ENCODE assay signal across 21 mouse cellular contexts in genomic region chr9:114110268-114110667, GRCm38 (mm10). TPM values are rescaled to one million over a fixed set of nuclear protein-coding genes. Genes with fewer than 3 reads are reported as not detected.
DNase-seq lines count a peak whose midpoint lies in the region; ATAC-seq and TF ChIP-seq lines count a peak whose summit lies in the region.
"Had no signal": no experiment of that assay in that cellular context is flagged by ENCODE, and none has a peak within 500 bp of the region (broad histone marks: within the 10 kb centered on the region; RNA-seq: fewer than 3 reads in every experiment).

No protein-coding gene starts in this region.

- H3K4me1 ChIP-seq in forebrain, embryonic 13.5 days, result no peaks in the 10 kb centered on the region
- no peaks in the 10 kb centered on the region for H3K4me1 ChIP-seq in forebrain, embryonic 11.5 days (replicated peaks; ENCODE audit: control insufficient read depth, insufficient read depth, low read length)
- H3K4me1 ChIP-seq in cerebellum, adult 2 months (ENCODE audit: control insufficient read depth, insufficient read depth, low read length), result peaks cover 5% of the 10 kb centered on the region; the same call in 1 of the 2 replicates
- H3K4me1 ChIP-seq: embryonic facial prominence, embryonic 10.5 days; heart, embryonic 12.5 days; intestine, embryonic 15.5 days had no signal

- H3K9me3 ChIP-seq in forebrain, embryonic 13.5 days (replicated peaks), result no peaks in the 10 kb centered on the region
- H3K9me3 ChIP-seq in forebrain, embryonic 11.5 days (ENCODE audit: control insufficient read depth, low read length), result no peaks in the 10 kb centered on the region
- H3K9me3 ChIP-seq: embryonic facial prominence, embryonic 10.5 days; heart, embryonic 12.5 days; intestine, embryonic 15.5 days had no signal

- no peak for TF ChIP-seq CTCF in cerebellum, adult 2 months (IDR thresholded peaks at IDR 0.05; ENCODE audit: borderline replicate concordance, insufficient read depth, low read depth, low read length)

- no peak for DNase-seq in forebrain, embryonic 11.5 days (ENCODE audit: low spot score)
- DNase-seq in 3T3-L1 (ENCODE audit: low read depth, low spot score), result peak; percentile 60
- DNase-seq in cerebellum, adult 2 months, result peak; percentile 48 to 55
- peak; percentile 45 to 47 for DNase-seq in cerebellum, postnatal 36 days
- no peak for DNase-seq in urinary bladder, postnatal 25 days (ENCODE audit: low spot score)
- DNase-seq in lung, postnatal 14 days, result no peak
- DNase-seq: gastrocnemius, adult 2 months; heart, postnatal 14 days; layer of hippocampus, postnatal 36 days; lung, embryonic 14.5 days; lung, postnatal 4 days; right cerebral cortex, postnatal 14 days; spleen, adult 18-20 months; thymus, postnatal 4 days had no signal

- H3K27ac ChIP-seq in forebrain, embryonic 13.5 days, result no peak overlapping the region
- no peak overlapping the region for H3K27ac ChIP-seq in forebrain, embryonic 11.5 days (ENCODE audit: low read depth, low read length)
- no peak overlapping the region for H3K27ac ChIP-seq in cerebellum, adult 2 months (ENCODE audit: insufficient read depth, low read length)
- H3K27ac ChIP-seq: embryonic facial prominence, embryonic 10.5 days; gastrocnemius, adult 2 months; hindbrain, embryonic 14.5 days; intestine, embryonic 15.5 days had no signal

- peak; percentile 48; the same call in 1 of the 2 replicates for ATAC-seq in forebrain, embryonic 13.5 days
- no peak for ATAC-seq in forebrain, embryonic 11.5 days (replicated peaks; ENCODE audit: low FRiP score)
- ATAC-seq: intestine, embryonic 15.5 days; midbrain, embryonic 16.5 days had no signal

- no peak overlapping the region for H3K4me2 ChIP-seq in forebrain, embryonic 13.5 days
- H3K4me2 ChIP-seq in forebrain, embryonic 11.5 days (ENCODE audit: low read depth, low read length, severe bottlenecking), result no peak overlapping the region
- H3K4me2 ChIP-seq: heart, embryonic 12.5 days; hindbrain, embryonic 14.5 days; intestine, embryonic 15.5 days; liver, embryonic 11.5 days; lung, embryonic 14.5 days had no signal

- no peaks in the 10 kb centered on the region for H3K36me3 ChIP-seq in forebrain, embryonic 13.5 days (ENCODE audit: poor library complexity, severe bottlenecking)
- H3K36me3 ChIP-seq in forebrain, embryonic 11.5 days (ENCODE audit: control insufficient read depth, insufficient read depth, low read length), result no peaks in the 10 kb centered on the region
- H3K36me3 ChIP-seq: embryonic facial prominence, embryonic 10.5 days; heart, embryonic 12.5 days; intestine, embryonic 15.5 days had no signal

- H3K27me3 ChIP-seq in forebrain, embryonic 13.5 days, result no peaks in the 10 kb centered on the region
- H3K27me3 ChIP-seq in forebrain, embryonic 11.5 days (ENCODE audit: control insufficient read depth, insufficient read depth, low read length), result no peaks in the 10 kb centered on the region
- no peaks in the 10 kb centered on the region for H3K27me3 ChIP-seq in cerebellum, adult 2 months (ENCODE audit: control insufficient read depth, insufficient read depth, low read length)
- H3K27me3 ChIP-seq: heart, embryonic 12.5 days; intestine, embryonic 15.5 days had no signal

- 67% methylated on average over 2 of the region's 2 CpGs for WGBS in forebrain, embryonic 13.5 days
- 85% methylated on average over 2 of the region's 2 CpGs for WGBS in forebrain, embryonic 11.5 days
- 34% methylated on average over 2 of the region's 2 CpGs for WGBS in cerebellum, adult 2 months

- no peak overlapping the region for H3K4me3 ChIP-seq in forebrain, embryonic 13.5 days
- no peak overlapping the region for H3K4me3 ChIP-seq in forebrain, embryonic 11.5 days (ENCODE audit: low read depth, low read length)
- no peak overlapping the region for H3K4me3 ChIP-seq in cerebellum, adult 2 months (replicated peaks; ENCODE audit: insufficient read depth, low read depth, low read length)
- H3K4me3 ChIP-seq: embryonic facial prominence, embryonic 10.5 days; gastrocnemius, adult 2 months; heart, embryonic 12.5 days; intestine, embryonic 15.5 days had no signal

- H3K9ac ChIP-seq in forebrain, embryonic 13.5 days, result no peak overlapping the region
- H3K9ac ChIP-seq in forebrain, embryonic 11.5 days (ENCODE audit: low read length), result no peak overlapping the region
- H3K9ac ChIP-seq: heart, embryonic 12.5 days; hindbrain, embryonic 14.5 days; intestine, embryonic 15.5 days; lung, embryonic 14.5 days had no signal

- TF ChIP-seq POLR2A in cerebellum, adult 2 months (IDR thresholded peaks at IDR 0.05; ENCODE audit: borderline replicate concordance, insufficient read depth, low read length), result no peak

RNA-seq across cellular contexts. Expression of gene Susd5, which starts 53.3 kb away (rescaled TPM):
- polyA plus RNA-seq in forebrain, embryonic 13.5 days (2015; fragmentation: Nextera tagmentation; extraction: Ambion mirVana), result 0.18 TPM in 1 of 2 replicates, not detected in the other
- 0.08 TPM in 1 of 2 replicates, not detected in the other for polyA plus RNA-seq in forebrain, embryonic 11.5 days (2014; fragmentation: Nextera tagmentation; extraction: Ambion mirVana)
- polyA plus RNA-seq in cerebellum, adult 2 months (2012; rRNA removed), result 1.4 and 1.8 TPM in 2 replicates

Comparison
In these comparisons a context has a peak if more than half of its experiments do, and no peak if none do; other contexts are left out.
1. DNase-seq: peak in 3T3-L1 (single experiment), cerebellum, adult 2 months (2 of 2) and cerebellum, postnatal 36 days (2 of 2); none in forebrain, embryonic 11.5 days (single experiment), urinary bladder, postnatal 25 days (single experiment) and lung, postnatal 14 days (single experiment).